Mouse (Mus musculus) kidney, embryonic 14.5 days (tissue): Measurements from ENCODE around the gene Bicdl1. TPM values are rescaled to one million over a fixed set of nuclear protein-coding genes. Genes with fewer than 3 reads are reported as not detected.
A peak's percentile ranks its signal among the peaks of the same experiment; 100 is the strongest.

ENCODE experiments used
- ATAC-seq: fragments of 200-750 bp; cut with Nextera tagmentation; 2 replicates; pipeline ENCODE4 v1.8.0; 2017; ENCODE audit warnings: moderate number of reproducible peaks, mild to moderate bottlenecking, moderate TSS enrichment, moderate library complexity; ENCODE audit not compliant: low FRiP score, low TSS enrichment
- H3K27ac ChIP-seq: fragments of 300-500 bp; sonication (generic); 2 replicates; pipeline ENCODE4 v1.5.1; 2014; ENCODE audit warnings: low read depth, mild to moderate bottlenecking, low read length, moderate library complexity, mixed read lengths
- H3K27me3 ChIP-seq: fragments of 300-500 bp; sonication (generic); 2 replicates; pipeline ENCODE4 v1.6.1; 2014; ENCODE audit warnings: mild to moderate bottlenecking, low read length; ENCODE audit not compliant: control insufficient read depth, insufficient read depth
- H3K36me3 ChIP-seq: fragments of 300-500 bp; sonication (generic); 2 replicates; pipeline ENCODE4 v1.6.1; 2014; ENCODE audit warnings: low read length, mixed read lengths; ENCODE audit not compliant: control insufficient read depth, insufficient read depth
- H3K4me1 ChIP-seq: fragments of 300-500 bp; sonication (generic); 2 replicates; pipeline ENCODE4 v1.6.1; 2014; ENCODE audit warnings: low read length, mixed read lengths; ENCODE audit not compliant: control insufficient read depth, insufficient read depth
- H3K4me2 ChIP-seq: fragments of 300-500 bp; sonication (generic); replicated peaks from 2 replicates; pipeline ENCODE4 v1.6.1; 2014; ENCODE audit warnings: low read depth, mild to moderate bottlenecking, low read length
- H3K4me3 ChIP-seq: fragments of 300-500 bp; sonication (generic); 2 replicates; pipeline ENCODE4 v1.5.1; 2014; ENCODE audit warnings: mild to moderate bottlenecking, low read length
- H3K9ac ChIP-seq: fragments of 300-500 bp; sonication (generic); 2 replicates; pipeline ENCODE4 v1.6.1; 2014; ENCODE audit warnings: low read depth, mild to moderate bottlenecking, low read length, moderate library complexity
- H3K9me3 ChIP-seq: fragments of 300-500 bp; sonication (generic); 2 replicates; pipeline ENCODE4 v1.6.1; 2016; ENCODE audit warnings: low read length; ENCODE audit not compliant: control insufficient read depth
- WGBS: fragments of 180-500 bp; shearing (Covaris S2); extraction: QIAGEN DNeasy Blood & Tissue Kit; methylation state at CpG from one replicate; pipeline ENCODE4 v1.1.7; 2014; 5-methylcytosine and 5-hydroxymethylcytosine counted together
- polyA plus RNA-seq: library from polyadenylated mRNA; unstranded; fragments of >200 nt; fragmentation: Nextera tagmentation; extraction: Ambion mirVana; gene quantifications from 2 replicates; pipeline ENCODE4 v1.2.1, GENCODE M21; 2014

The Bicdl1 gene
- polyA plus RNA-seq, 1 experiment from 2014 or later, result 10.5 TPM

DNA sequence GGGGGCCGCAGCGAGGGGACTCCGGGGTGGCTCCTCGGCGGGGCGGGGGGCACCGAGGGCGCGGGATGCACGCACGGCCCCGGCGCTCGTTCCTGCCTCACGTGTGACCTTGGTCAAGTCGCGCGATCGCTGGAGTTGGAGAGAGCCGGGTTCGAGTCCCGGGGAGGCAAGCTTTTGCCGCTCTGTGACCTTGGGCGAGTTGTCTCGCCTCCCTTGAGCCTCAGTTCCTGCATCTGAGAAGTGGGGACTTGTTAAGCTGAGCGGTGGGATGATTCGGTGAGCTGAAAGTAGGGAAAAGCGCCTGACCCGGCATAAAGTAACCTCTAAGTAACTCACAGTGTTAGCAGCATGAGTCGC lies 99.1 kb downstream of the Bicdl1 start:
- peak; percentile 33 for ATAC-seq
- WGBS, result under 1% methylated on average over 27 of the region's 30 CpGs
- H3K27me3 ChIP-seq, result no peaks in the 10 kb centered on the region
- H3K36me3 ChIP-seq, result peaks cover under 1% of the 10 kb centered on the region; the same call in 1 of the 2 replicates
- 0 out of 2 replicates have a peak overlapping the region, but pooled peaks have one; percentile 8 for H3K27ac ChIP-seq
- peak overlapping the region; percentile 94 for H3K9ac ChIP-seq
- peak overlapping the region; percentile 77 for H3K4me2 ChIP-seq
- peaks cover 10% of the 10 kb centered on the region for H3K4me1 ChIP-seq
- peak overlapping the region; percentile 81 for H3K4me3 ChIP-seq
- H3K9me3 ChIP-seq, result no peaks in the 10 kb centered on the region

DNA sequence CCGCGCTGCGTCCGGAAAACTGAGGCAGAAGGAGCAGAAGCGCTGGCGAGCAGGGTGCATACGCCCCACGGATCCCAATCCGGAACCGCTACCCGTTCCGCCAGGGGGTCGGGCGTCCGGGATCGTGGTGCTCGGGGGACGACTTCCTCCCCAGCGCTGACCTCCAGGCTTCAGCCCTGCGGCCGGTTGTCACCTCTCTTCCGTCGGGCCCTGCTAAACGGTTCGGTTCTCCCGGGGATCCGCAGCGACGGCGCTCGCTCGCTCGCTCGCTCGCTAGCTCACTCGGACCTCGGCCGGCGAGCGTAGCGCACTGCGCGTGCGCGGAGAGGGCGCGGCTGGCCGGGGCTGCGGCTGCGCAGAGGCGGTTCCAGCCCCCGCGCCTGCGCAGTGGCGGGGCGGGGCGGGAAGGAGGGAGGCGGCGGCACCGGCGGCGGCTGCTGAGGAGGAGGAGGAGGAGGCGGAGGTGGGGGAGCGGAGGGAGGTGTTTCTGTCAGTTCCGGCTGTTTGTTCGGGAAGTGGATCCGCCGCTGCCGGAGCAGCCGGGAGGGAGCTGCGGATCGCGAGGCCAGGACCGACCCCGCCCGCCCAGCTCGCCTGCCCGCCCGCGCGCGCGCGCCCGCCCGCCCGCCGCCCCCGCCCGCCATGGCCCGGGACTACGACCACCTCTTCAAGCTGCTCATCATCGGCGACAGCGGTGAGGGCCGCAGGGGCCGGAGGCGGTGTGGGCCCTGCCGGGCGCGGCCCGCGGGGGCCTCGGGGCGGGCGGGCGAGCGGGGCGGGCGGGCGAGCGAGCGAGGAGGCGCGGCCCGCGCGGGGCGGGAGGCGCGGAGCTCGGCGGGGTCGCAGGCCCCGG lies 99.7 kb downstream of the Bicdl1 start, which contains the start of gene Rab35:
Rab35 (plus strand) TSS at position 404 of the 853 bp plus-strand sequence.
- Histone ChIP-seq H3K27ac (peak within 1 kb of the TSS; percentile 77; the same call in 1 of the 2 replicates), H3K4me1 (peaks cover 10% of the 10 kb centered on the region), H3K4me2 (peak within 1 kb of the TSS; percentile 85), H3K4me3 (peak within 1 kb of the TSS; percentile 81), H3K9ac (peak within 1 kb of the TSS; percentile 94), H3K27me3 (no peaks in the 10 kb centered on the region), H3K9me3 (no peaks in the 10 kb centered on the region), H3K36me3 (no peaks in the 10 kb centered on the region)
- ATAC-seq, result peak; percentile 81
- 1% methylated on average over 72 of the region's 125 CpGs for WGBS

DNA sequence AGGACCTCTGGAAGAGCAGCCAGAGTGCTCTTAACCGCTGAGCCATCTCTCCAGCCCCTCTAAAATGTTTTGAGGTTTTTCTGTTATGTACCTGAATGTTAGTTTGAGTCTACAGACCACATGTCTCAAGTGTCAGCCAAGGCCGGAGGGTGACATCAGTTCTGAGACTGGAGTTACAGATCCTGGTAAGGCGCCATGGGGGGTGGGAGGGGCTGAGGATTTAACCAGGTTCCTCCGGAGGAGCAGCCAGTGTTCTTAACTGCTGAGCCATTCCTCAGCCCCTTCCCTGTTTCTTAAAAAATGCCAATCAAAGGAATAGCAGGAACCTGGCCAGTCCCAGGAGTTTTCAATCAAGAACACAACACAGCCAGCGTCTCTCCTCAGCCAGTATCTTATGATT lies 101.1 kb downstream of the Bicdl1 start:
- Histone ChIP-seq H3K4me1 (peaks cover 10% of the 10 kb centered on the region), H3K27ac (no peak overlapping the region), H3K27me3 (no peaks in the 10 kb centered on the region), H3K4me2 (no peak overlapping the region), H3K9ac (no peak overlapping the region), H3K36me3 (no peaks in the 10 kb centered on the region), H3K4me3 (no peak overlapping the region), H3K9me3 (no peaks in the 10 kb centered on the region)
- 46% methylated on average over 5 of the region's 5 CpGs for WGBS
- ATAC-seq, result no peak

DNA sequence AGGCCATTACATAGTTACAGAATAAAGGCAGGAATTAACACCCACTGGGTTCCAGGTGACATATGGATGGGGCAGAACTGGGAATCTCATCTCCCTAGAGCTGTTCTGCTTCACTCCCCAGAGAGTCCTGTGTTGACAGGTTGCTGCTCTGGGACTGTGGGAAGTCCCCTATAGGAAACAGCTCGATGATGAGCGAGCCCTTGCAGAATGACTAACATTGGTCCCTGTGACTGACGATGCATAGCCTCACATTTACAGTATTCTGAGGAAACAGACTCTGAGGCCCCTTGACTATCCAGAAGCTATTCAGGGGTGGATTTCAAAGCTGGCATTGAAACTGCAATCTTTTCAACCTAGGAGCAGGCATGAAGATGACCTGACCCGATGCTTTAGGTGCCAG lies 101.7 kb downstream of the Bicdl1 start:
- 83% methylated on average over 4 of the region's 4 CpGs for WGBS
- H3K9me3 ChIP-seq, result no peaks in the 10 kb centered on the region
- H3K36me3 ChIP-seq, result no peaks in the 10 kb centered on the region
- H3K4me3 ChIP-seq, result no peak overlapping the region
- H3K27me3 ChIP-seq, result no peaks in the 10 kb centered on the region
- no peak overlapping the region for H3K27ac ChIP-seq
- H3K4me1 ChIP-seq, result peaks cover 10% of the 10 kb centered on the region
- no peak for ATAC-seq
- no peak overlapping the region for H3K4me2 ChIP-seq
- H3K9ac ChIP-seq, result no peak overlapping the region

DNA sequence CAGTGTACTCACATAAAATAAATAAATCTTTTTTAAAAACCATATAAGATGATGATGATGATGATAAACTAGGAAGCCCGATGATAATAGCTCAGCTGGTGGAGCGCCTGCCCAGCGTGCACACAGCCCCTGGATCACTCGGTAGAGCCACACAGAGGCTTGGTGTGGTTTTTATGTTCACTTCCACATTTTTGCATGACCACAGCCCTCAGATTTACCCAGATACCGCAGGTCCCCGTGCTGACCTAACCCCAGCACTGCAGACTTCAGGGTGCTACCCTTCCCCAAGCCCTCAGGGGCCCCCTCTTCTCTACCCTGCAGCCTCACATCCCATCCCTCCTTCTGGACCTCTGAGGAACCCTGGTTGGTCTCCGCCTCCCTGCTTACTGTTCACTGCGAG lies 103.3 kb downstream of the Bicdl1 start:
- no peak overlapping the region for H3K9ac ChIP-seq
- no peak for ATAC-seq
- no peak overlapping the region for H3K4me3 ChIP-seq
- no peak overlapping the region for H3K4me2 ChIP-seq
- H3K27ac ChIP-seq, result no peak overlapping the region
- peaks cover 7% of the 10 kb centered on the region for H3K4me1 ChIP-seq
- no peaks in the 10 kb centered on the region; the same call in 1 of the 2 replicates for H3K36me3 ChIP-seq
- no peaks in the 10 kb centered on the region for H3K9me3 ChIP-seq
- no peaks in the 10 kb centered on the region for H3K27me3 ChIP-seq
- 73% methylated on average over 8 of the region's 8 CpGs for WGBS

DNA sequence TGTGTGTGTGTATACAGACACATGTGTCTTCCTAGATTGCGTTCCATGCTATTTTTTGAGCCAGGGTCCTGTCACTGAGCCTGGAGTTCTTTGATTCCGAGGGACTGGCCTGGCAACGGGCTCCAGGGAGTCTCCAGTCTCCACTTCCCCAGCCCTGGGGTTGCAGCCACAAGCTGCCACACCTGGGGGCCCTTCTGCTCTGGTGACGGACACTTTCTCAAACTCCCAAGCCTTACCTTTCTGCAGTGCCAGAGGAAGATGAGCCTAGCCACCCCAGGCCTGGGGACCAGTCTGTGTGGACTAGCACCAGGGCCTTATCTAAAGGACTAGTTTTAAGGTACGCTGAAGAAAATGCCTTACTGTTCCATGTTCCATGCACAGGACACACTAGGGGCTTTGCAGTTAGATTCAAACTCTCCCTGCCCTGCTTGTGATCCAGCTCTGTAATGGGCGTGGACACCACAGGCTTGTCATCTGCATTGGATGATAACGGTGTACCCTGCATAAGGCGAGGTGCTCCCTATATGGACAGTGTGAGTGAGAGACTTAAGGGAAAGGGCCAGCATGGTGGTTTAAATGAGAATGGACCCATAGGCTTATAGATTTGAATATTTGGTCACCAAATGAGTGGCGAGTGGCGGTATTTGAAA lies 105.1 kb downstream of the Bicdl1 start:
- 87% methylated on average over 10 of the region's 10 CpGs for WGBS
- ATAC-seq, result no peak
- Histone ChIP-seq H3K4me3 (no peak overlapping the region), H3K9ac (no peak overlapping the region), H3K27ac (no peak overlapping the region), H3K9me3 (no peaks in the 10 kb centered on the region), H3K4me1 (no peaks in the 10 kb centered on the region), H3K27me3 (no peaks in the 10 kb centered on the region), H3K36me3 (peaks cover 9% of the 10 kb centered on the region; the same call in 1 of the 2 replicates), H3K4me2 (no peak overlapping the region)

DNA sequence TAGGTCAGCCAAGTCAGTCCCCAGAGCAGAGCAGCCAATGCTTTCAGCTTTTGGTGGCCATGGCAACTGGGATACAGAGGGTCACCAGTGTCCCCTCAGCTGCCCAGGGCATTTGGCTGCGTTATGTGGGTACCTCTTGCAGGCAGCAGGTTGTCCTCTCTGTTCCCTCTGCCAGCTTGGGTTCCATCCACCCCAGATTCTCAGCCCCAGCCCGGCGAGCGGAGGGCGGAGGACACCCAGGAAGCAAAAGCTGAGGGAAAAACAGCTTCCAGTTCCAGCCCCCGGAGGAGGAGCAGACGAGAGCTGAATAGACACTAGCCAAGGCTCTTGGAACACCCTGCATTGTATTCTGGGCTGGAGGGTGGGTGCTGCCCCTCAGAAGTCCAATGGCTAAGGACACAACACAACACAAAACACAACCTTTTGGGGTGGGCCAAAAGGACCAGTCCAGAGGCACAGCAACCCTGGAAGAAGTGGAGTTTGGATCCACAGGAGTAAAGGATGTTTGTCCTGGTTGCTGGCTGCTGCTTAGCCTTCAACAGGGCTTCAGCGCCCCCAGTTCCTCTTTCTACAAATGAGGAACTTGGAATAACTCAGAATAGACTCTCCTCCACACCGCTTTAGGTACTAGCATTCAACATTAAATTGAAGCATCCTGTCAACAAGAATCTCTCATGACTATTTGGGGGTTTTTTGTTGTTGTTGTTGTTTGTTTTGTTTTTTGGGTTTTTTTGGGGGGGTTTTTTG lies 107.6 kb downstream of the Bicdl1 start:
- ATAC-seq, result 0 out of 2 replicates have a peak, but pooled peaks have one; percentile 11
- H3K9ac ChIP-seq, result no peak overlapping the region
- H3K4me1 ChIP-seq, result no peaks in the 10 kb centered on the region
- no peak overlapping the region for H3K4me2 ChIP-seq
- H3K27ac ChIP-seq, result no peak overlapping the region
- H3K9me3 ChIP-seq, result no peaks in the 10 kb centered on the region
- H3K36me3 ChIP-seq, result peaks cover 34% of the 10 kb centered on the region
- H3K27me3 ChIP-seq, result no peaks in the 10 kb centered on the region
- no peak overlapping the region for H3K4me3 ChIP-seq
- 80% methylated on average over 9 of the region's 9 CpGs for WGBS

DNA sequence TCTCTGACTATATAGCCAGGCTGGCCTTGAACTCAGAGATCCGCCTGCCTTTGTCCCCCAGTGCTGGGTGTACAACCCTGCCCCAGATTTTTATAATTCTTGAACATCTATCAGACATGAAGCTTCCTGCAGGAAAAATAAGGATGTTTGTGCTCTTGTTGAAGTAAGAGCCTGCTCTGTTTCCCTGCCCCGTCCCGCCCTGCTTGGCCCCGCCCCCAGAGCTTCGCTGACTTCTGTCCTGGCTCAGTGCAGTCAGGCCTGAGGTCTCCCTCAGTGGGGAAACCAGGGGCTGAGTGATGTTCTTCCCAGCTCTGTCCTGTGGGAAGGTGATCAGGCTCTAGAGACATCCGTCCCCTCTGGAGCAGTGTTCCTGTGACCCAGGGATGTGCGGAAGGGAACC lies 108.7 kb downstream of the Bicdl1 start:
- Histone ChIP-seq H3K36me3 (peaks cover 45% of the 10 kb centered on the region), H3K4me2 (no peak overlapping the region), H3K27ac (no peak overlapping the region), H3K9ac (no peak overlapping the region), H3K4me3 (no peak overlapping the region), H3K9me3 (no peaks in the 10 kb centered on the region), H3K4me1 (no peaks in the 10 kb centered on the region), H3K27me3 (no peaks in the 10 kb centered on the region)
- WGBS, result 85% methylated on average over 7 of the region's 7 CpGs
- no peak for ATAC-seq
